Mouse (Mus musculus) neutrophil, adult 5-6 weeks (primary cell): Measurements from ENCODE around the gene Glmp. TPM values are rescaled to one million over a fixed set of nuclear protein-coding genes. Genes with fewer than 3 reads are reported as not detected.
"Not testable (repeated sequence)": the region's sequence is repeated elsewhere in the genome, so short reads cannot be mapped to it uniquely, and the experiment has no call there.

Source experiments
- ATAC-seq: fragments of 151-379, 151-347 bp; 2 replicates; pipeline ENCODE4 v1.8.0; 2017; ENCODE audit warnings: mild to moderate bottlenecking, moderate TSS enrichment; ENCODE audit not compliant: insufficient number of reproducible peaks, poor library complexity, low FRiP score, severe bottlenecking; ENCODE audit errors: extremely low read depth
- total RNA-seq: library from RNA; stranded (forward); fragments of 200-1000 nt; gene quantifications from 2 replicates; pipeline ENCODE4 v1.2.3, GENCODE M21; 2017

Gene Glmp
- total RNA-seq, 1 experiment from 2014 or later: 32.1 TPM

DNA sequence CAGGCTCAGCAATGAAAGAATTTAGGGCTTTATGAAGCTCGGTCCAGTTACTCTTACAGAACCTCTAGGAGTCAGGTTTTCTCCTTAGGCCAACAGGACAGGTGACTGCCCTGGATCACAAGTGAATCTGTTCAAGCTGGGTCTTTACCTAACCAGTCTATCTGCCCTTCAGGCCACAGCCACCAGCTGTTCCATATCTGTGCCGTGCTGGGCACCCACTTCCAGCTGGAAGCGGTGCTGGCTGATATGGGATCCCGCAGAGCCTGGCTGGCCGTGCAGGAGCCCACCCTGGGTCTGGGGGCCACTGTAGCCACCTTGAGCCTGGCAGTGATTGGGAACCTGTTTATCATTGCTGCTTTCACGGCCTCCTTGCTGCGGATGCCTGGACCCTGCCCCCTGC lies 42.7 kb downstream of the Glmp start:
- ATAC-seq: not testable (repeated sequence)

- ATAC-seq: not testable (repeated sequence)
These were observed 43.7 kb downstream of the Glmp start for GRCm38 (mm10) chr3:88368511-88368910.

DNA sequence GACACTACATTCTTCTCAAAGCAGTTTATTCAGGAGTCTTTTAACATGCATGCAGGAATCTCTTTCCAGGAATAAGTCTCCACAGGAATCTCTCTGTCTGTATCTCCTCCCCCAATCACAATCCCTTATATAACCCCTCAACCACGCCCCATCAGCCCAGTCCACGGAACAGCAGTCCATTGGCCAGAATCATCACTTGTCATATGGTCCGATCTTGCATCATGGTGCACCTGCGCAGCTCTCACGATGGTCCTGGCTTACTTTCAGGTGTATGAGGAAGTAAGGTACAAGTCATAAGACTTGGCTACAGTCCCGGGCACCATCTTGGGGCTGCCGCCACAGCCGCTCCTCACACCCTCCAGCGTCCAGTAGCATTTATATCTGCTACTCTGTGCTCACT lies 47.8 kb downstream of the Glmp start, which contains the start of gene Bglap3:
Bglap3 (minus strand) TSS at position 101 of the 400 bp plus-strand sequence.
- ATAC-seq: not testable (repeated sequence)

DNA sequence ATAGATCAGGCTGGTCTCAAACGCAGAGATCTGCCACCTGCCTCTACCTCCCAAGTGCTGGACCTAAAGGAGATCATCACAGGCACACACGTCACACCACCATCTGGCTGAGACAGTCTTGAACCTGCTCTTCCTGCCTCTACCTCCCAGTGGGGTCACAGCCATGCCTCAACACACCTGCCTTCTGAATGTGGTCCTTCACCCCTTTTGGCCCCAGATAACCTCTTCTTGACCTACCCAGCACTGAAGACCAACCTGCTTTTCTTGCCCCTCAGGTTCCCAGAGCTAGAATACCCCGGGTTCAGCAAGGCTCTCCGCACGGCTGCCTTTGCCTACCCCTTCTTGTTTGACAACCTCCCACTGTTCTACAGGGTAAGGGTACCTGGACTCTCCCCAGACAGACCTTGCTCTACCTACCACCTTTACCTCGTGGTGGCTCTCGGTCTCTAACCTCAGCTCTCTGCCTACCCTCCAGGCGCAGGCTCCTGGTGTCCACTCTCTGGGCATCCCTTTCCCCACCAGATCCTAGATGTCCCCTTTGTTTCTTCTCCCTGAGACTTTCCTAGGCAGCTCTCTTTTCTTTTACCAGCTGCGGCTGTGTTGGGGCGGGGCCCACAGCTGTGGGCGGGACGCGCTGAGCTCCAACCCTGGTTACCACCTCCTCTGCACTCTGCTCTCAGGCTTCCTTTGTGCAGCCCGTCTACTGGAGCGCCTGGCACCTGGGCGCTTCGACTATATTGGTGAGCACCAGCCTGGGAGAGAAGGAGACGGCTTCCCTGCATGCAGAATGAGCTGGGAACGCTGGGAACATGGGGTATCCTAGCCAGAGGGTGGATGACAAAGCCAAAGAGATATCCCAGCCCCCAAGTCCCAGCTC lies 51.2 kb downstream of the Glmp start:
- peak; percentile 40 for ATAC-seq

DNA sequence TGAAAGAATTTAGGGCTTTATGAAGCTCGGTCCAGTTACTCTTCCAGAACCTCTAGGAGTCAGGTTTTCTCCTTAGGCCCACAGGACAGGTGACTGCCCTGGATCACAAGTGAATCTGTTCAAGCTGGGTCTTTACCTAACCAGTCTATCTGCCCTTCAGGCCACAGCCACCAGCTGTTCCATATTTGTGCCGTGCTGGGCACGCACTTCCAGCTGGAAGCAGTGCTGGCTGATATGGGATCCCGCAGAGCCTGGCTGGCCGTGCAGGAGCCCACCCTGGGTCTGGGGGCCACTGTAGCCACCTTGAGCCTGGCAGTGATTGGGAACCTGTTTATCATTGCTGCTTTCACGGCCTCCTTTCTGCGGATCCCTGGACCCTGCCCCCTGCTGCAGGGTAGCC lies 51.8 kb downstream of the Glmp start:
- not testable (repeated sequence) for ATAC-seq

DNA sequence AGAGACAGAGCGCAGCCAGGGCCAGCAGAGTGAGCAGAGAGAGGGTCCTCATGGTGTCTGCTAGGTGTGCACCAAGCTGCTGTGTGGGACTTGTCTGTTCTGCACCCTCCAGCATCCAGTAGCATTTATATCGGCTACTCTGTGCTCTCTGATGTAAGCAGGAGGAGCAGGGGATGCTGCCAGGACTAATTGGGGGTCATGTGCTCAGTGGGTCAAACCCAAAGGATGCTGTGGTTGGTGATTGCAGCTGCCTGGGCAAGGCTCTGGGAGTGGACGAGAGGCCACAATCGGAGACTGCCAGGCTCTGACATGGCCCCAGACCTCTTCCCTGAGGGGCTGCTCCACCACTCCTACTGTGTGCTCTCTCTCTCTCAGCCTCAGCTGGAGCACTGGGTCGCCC lies 53.8 kb downstream of the Glmp start, which contains the start of gene Bglap2:
Bglap2 (minus strand) TSS at position 101 of the 400 bp plus-strand sequence.
- not testable (repeated sequence) for ATAC-seq

Other genes with a start within 250 kb of the Glmp start
- gene Ttc24, start 246.7 kb upstream of the Glmp start, total RNA-seq: not detected in 2 replicates
- 0.12 TPM in 1 of 2 replicates, not detected in the other for gene Iqgap3, start 243.1 kb upstream of the Glmp start, total RNA-seq
- 120 and 162 TPM in 2 replicates for gene Mef2d, start 182.7 kb upstream of the Glmp start, total RNA-seq
- not detected in 2 replicates for gene Rhbg, start 70.3 kb upstream of the Glmp start, total RNA-seq
- not detected in 2 replicates for gene Gm38392, start 37.8 kb upstream of the Glmp start, total RNA-seq
- gene Tsacc, start 28.0 kb upstream of the Glmp start, total RNA-seq: 1.6 and 2.2 TPM in 2 replicates
- gene Cct3, start 27.9 kb upstream of the Glmp start, total RNA-seq: 73.6 and 102 TPM in 2 replicates
- 0.61 TPM in 1 of 2 replicates, not detected in the other for gene Tmem79, start 11.1 kb downstream of the Glmp start, total RNA-seq
- gene Smg5, start 11.2 kb downstream of the Glmp start, total RNA-seq: 65.1 and 65.7 TPM in 2 replicates
- gene Paqr6, start 39.6 kb downstream of the Glmp start, total RNA-seq: 0.49 TPM in 1 of 2 replicates, not detected in the other
- gene Bglap3, start 47.7 kb downstream of the Glmp start, total RNA-seq: not detected in 2 replicates
- gene Bglap2, start 53.7 kb downstream of the Glmp start, total RNA-seq: not detected in 2 replicates
- not detected in 2 replicates for gene Bglap, start 59.4 kb downstream of the Glmp start, total RNA-seq
- 21.1 and 22.1 TPM in 2 replicates for gene Pmf1, start 85.3 kb downstream of the Glmp start, total RNA-seq
- 20.9 and 26.2 TPM in 2 replicates for gene Slc25a44, start 100.1 kb downstream of the Glmp start, total RNA-seq
- 161 and 176 TPM in 2 replicates for gene Sema4a, start 136.2 kb downstream of the Glmp start, total RNA-seq
- gene Lmna, start 184.9 kb downstream of the Glmp start, total RNA-seq: 8.1 and 9.4 TPM in 2 replicates
- 0.47 and 0.49 TPM in 2 replicates for gene Mex3a, start 207.4 kb downstream of the Glmp start, total RNA-seq
- 0.47 and 1.1 TPM in 2 replicates for gene Rab25, start 223.3 kb downstream of the Glmp start, total RNA-seq
- 66.6 and 68.0 TPM in 2 replicates for gene Lamtor2, start 228.1 kb downstream of the Glmp start, total RNA-seq
- gene Ubqln4, start 228.7 kb downstream of the Glmp start, total RNA-seq: 25.3 and 26.3 TPM in 2 replicates